Mouse (Mus musculus): ENCODE results near the gene Jmjd1c. TPM values are rescaled to one million over a fixed set of nuclear protein-coding genes. Genes with fewer than 3 reads are reported as not detected.

Jmjd1c gene
- polyA plus RNA-seq, 1 experiment, result 6.2 TPM

- Histone ChIP-seq H3K36me3 (ENCODE audit: control insufficient read depth, insufficient read depth) (peaks cover 10% of the 10 kb centered on the region), H3K4me3 (ENCODE audit: insufficient read depth, poor library complexity, severe bottlenecking) (no peak overlapping the region), H3K79me2 (ENCODE audit: control insufficient read depth, insufficient read depth) (peaks cover 100% of the 10 kb centered on the region), H3K27me3 (ENCODE audit: control insufficient read depth, insufficient read depth, insufficient read length) (no peaks in the 10 kb centered on the region), H3K79me3 (ENCODE audit: low read depth) (peaks cover 86% of the 10 kb centered on the region), H3ac (ENCODE audit: control insufficient read depth, insufficient read length, low read depth) (no peak overlapping the region)
- TF ChIP-seq CTCF (IDR thresholded peaks at IDR 0.05; ENCODE audit: control insufficient read depth, insufficient read depth, insufficient read length) (no peak), MYOG (IDR thresholded peaks at IDR 0.05; ENCODE audit: control insufficient read depth, extremely low read depth, insufficient read length) (no peak), MYOD1 (IDR thresholded peaks at IDR 0.05; ENCODE audit: control insufficient read depth, insufficient read length, low read depth) (no peak), MAX (IDR thresholded peaks at IDR 0.05) (no peak), CEBPB (IDR thresholded peaks at IDR 0.05; ENCODE audit: low read depth) (no peak), USF1 (IDR thresholded peaks at IDR 0.05; ENCODE audit: low read depth) (no peak), FOSL1 (IDR thresholded peaks at IDR 0.05; ENCODE audit: insufficient read depth, low read length, poor library complexity, severe bottlenecking) (no peak)
These were observed 17.9 kb downstream of the Jmjd1c start for GRCm38 (mm10) chr10:67113833-67114232.

DNA sequence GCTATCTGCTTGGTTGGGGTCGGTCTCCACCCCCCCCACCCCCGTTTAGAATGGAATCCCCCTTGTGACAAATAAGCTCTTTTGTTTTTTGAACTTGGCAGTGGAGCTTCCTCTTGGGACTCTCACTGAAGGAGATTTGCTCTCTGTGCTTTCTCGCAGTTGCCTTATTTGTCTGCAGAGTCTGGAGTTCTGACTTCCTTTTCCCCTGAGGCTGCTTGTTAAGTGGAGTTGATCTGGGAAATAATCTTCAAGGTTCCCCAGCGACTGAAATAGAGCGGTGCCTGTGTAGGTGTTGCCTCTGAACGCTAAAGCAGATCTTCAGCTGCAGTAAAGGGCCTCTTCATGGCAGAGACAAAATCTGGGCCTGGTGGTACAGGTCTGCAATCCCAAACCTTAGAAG lies 19.2 kb downstream of the Jmjd1c start:
- H3K36me3 ChIP-seq (ENCODE audit: control insufficient read depth, insufficient read depth), result no peaks in the 10 kb centered on the region
- H3ac ChIP-seq (ENCODE audit: control insufficient read depth, insufficient read length, low read depth), result no peak overlapping the region
- peaks cover 100% of the 10 kb centered on the region for H3K79me2 ChIP-seq (ENCODE audit: control insufficient read depth, insufficient read depth)
- H3K79me3 ChIP-seq (ENCODE audit: low read depth), result peaks cover 85% of the 10 kb centered on the region
- no peak overlapping the region for H3K4me3 ChIP-seq (ENCODE audit: insufficient read depth, poor library complexity, severe bottlenecking)
- H3K27me3 ChIP-seq (ENCODE audit: control insufficient read depth, insufficient read depth, insufficient read length), result no peaks in the 10 kb centered on the region
- TF ChIP-seq MYOG (IDR thresholded peaks at IDR 0.05; ENCODE audit: control insufficient read depth, extremely low read depth, insufficient read length) (no peak), CEBPB (IDR thresholded peaks at IDR 0.05; ENCODE audit: low read depth) (no peak), CTCF (IDR thresholded peaks at IDR 0.05; ENCODE audit: control insufficient read depth, insufficient read depth, insufficient read length) (no peak), MYOD1 (IDR thresholded peaks at IDR 0.05; ENCODE audit: control insufficient read depth, insufficient read length, low read depth) (no peak), USF1 (IDR thresholded peaks at IDR 0.05; ENCODE audit: low read depth) (no peak), FOSL1 (IDR thresholded peaks at IDR 0.05; ENCODE audit: insufficient read depth, low read length, poor library complexity, severe bottlenecking) (no peak), MAX (IDR thresholded peaks at IDR 0.05) (no peak)

- Histone ChIP-seq H3K79me2 (ENCODE audit: control insufficient read depth, insufficient read depth) (peaks cover 100% of the 10 kb centered on the region), H3ac (ENCODE audit: control insufficient read depth, insufficient read length, low read depth) (no peak overlapping the region), H3K27me3 (ENCODE audit: control insufficient read depth, insufficient read depth, insufficient read length) (no peaks in the 10 kb centered on the region), H3K36me3 (ENCODE audit: control insufficient read depth, insufficient read depth) (no peaks in the 10 kb centered on the region), H3K79me3 (ENCODE audit: low read depth) (peaks cover 86% of the 10 kb centered on the region), H3K4me3 (ENCODE audit: insufficient read depth, poor library complexity, severe bottlenecking) (no peak overlapping the region)
- TF ChIP-seq MYOG (IDR thresholded peaks at IDR 0.05; ENCODE audit: control insufficient read depth, extremely low read depth, insufficient read length), result no peak
- TF ChIP-seq FOSL1 (IDR thresholded peaks at IDR 0.05; ENCODE audit: insufficient read depth, low read length, poor library complexity, severe bottlenecking), result no peak
- TF ChIP-seq MAX (IDR thresholded peaks at IDR 0.05), result no peak
- no peak for TF ChIP-seq CTCF (IDR thresholded peaks at IDR 0.05; ENCODE audit: control insufficient read depth, insufficient read depth, insufficient read length)
- no peak for TF ChIP-seq CEBPB (IDR thresholded peaks at IDR 0.05; ENCODE audit: low read depth)
- TF ChIP-seq MYOD1 (IDR thresholded peaks at IDR 0.05; ENCODE audit: control insufficient read depth, insufficient read length, low read depth), result no peak
- no peak for TF ChIP-seq USF1 (IDR thresholded peaks at IDR 0.05; ENCODE audit: low read depth)
These were observed 19.8 kb downstream of the Jmjd1c start for GRCm38 (mm10) chr10:67115666-67116091.

- Histone ChIP-seq H3K79me3 (ENCODE audit: low read depth) (peaks cover 83% of the 10 kb centered on the region), H3K27me3 (ENCODE audit: control insufficient read depth, insufficient read depth, insufficient read length) (no peaks in the 10 kb centered on the region), H3ac (ENCODE audit: control insufficient read depth, insufficient read length, low read depth) (no peak overlapping the region), H3K36me3 (ENCODE audit: control insufficient read depth, insufficient read depth) (no peaks in the 10 kb centered on the region), H3K4me3 (ENCODE audit: insufficient read depth, poor library complexity, severe bottlenecking) (no peak overlapping the region), H3K79me2 (ENCODE audit: control insufficient read depth, insufficient read depth) (peaks cover 100% of the 10 kb centered on the region)
- TF ChIP-seq FOSL1 (IDR thresholded peaks at IDR 0.05; ENCODE audit: insufficient read depth, low read length, poor library complexity, severe bottlenecking) (no peak), MAX (IDR thresholded peaks at IDR 0.05) (no peak), MYOD1 (IDR thresholded peaks at IDR 0.05; ENCODE audit: control insufficient read depth, insufficient read length, low read depth) (no peak), CEBPB (IDR thresholded peaks at IDR 0.05; ENCODE audit: low read depth) (no peak), CTCF (IDR thresholded peaks at IDR 0.05; ENCODE audit: control insufficient read depth, insufficient read depth, insufficient read length) (no peak), USF1 (IDR thresholded peaks at IDR 0.05; ENCODE audit: low read depth) (no peak), MYOG (IDR thresholded peaks at IDR 0.05; ENCODE audit: control insufficient read depth, extremely low read depth, insufficient read length) (no peak)
These were observed 20.3 kb downstream of the Jmjd1c start for GRCm38 (mm10) chr10:67116251-67116650.

GRCm38 (mm10) chr10:67119291-67119690 lies 23.4 kb downstream of the Jmjd1c start:
- no peak overlapping the region for H3K4me3 ChIP-seq (ENCODE audit: insufficient read depth, poor library complexity, severe bottlenecking)
- H3K27me3 ChIP-seq (ENCODE audit: control insufficient read depth, insufficient read depth, insufficient read length), result no peaks in the 10 kb centered on the region
- no peak for TF ChIP-seq CTCF (IDR thresholded peaks at IDR 0.05; ENCODE audit: control insufficient read depth, insufficient read depth, insufficient read length)
- no peak for TF ChIP-seq USF1 (IDR thresholded peaks at IDR 0.05; ENCODE audit: low read depth)
- no peak for TF ChIP-seq FOSL1 (IDR thresholded peaks at IDR 0.05; ENCODE audit: insufficient read depth, low read length, poor library complexity, severe bottlenecking)
- no peak for TF ChIP-seq CEBPB (IDR thresholded peaks at IDR 0.05; ENCODE audit: low read depth)
- no peak for TF ChIP-seq MAX (IDR thresholded peaks at IDR 0.05)
- no peak for TF ChIP-seq MYOG (IDR thresholded peaks at IDR 0.05; ENCODE audit: control insufficient read depth, extremely low read depth, insufficient read length)
- no peak for TF ChIP-seq MYOD1 (IDR thresholded peaks at IDR 0.05; ENCODE audit: control insufficient read depth, insufficient read length, low read depth)
- H3K79me3 ChIP-seq (ENCODE audit: low read depth), result peaks cover 77% of the 10 kb centered on the region
- peaks cover 100% of the 10 kb centered on the region for H3K79me2 ChIP-seq (ENCODE audit: control insufficient read depth, insufficient read depth)
- no peaks in the 10 kb centered on the region for H3K36me3 ChIP-seq (ENCODE audit: control insufficient read depth, insufficient read depth)
- no peak overlapping the region for H3ac ChIP-seq (ENCODE audit: control insufficient read depth, insufficient read length, low read depth)
